9 mouse cellular contexts compared by ENCODE assay signal in the genomic region with DNA sequence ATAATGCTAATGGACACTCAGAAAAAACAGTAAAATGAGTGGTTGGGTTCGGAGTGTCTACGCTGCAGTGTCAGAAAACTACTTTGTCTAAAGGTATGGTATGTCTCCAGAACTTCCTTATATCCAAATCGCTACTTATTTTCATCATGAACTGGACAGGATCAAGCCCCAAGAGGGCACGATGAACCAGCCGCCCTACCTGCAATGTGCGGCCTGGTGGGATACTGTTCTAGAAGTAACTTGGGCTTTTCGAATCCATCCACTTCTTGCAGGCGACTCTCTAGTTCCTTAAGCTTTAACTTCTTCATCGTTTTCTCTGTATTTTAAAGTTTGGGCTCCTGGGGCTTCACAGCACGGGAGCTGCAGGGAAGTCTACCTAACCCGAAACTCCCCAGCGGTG. TPM values are rescaled to one million over a fixed set of nuclear protein-coding genes. Genes with fewer than 3 reads are reported as not detected.
DNase-seq lines count a peak whose midpoint lies in the region; ATAC-seq and TF ChIP-seq lines count a peak whose summit lies in the region.
"Had no signal": no experiment of that assay in that cellular context is flagged by ENCODE, and none has a peak within 500 bp of the region (broad histone marks: within the 10 kb centered on the region; RNA-seq: fewer than 3 reads in every experiment).

No protein-coding gene starts in this region.

- peak overlapping the region; percentile 80 for H3K9ac ChIP-seq in heart, embryonic 14.5 days (ENCODE audit: low read length)
- H3K9ac ChIP-seq in lung, postnatal 0 days (replicated peaks; ENCODE audit: low read depth), result peak overlapping the region; percentile 76

- DNase-seq in heart, postnatal 14 days, result no peak
- peak; percentile 23 for DNase-seq in Muller cell, postnatal 12 days (ENCODE audit: inconsistent ontology term)
- DNase-seq in lung, postnatal 0 days (ENCODE audit: low spot score), result peak; percentile 11
- DNase-seq in right cerebral cortex, postnatal 4 days, result no peak
- DNase-seq in left cerebral cortex, postnatal 36 days (ENCODE audit: low spot score in 2 of 2), result no peak
- DNase-seq in testis, postnatal 14 days (ENCODE audit: low spot score), result no peak

- H3K4me2 ChIP-seq in heart, embryonic 14.5 days (ENCODE audit: low read length), result peak overlapping the region; percentile 86
- peak overlapping the region; percentile 81 for H3K4me2 ChIP-seq in lung, postnatal 0 days (replicated peaks; ENCODE audit: low read depth, low read length)

- H3K36me3 ChIP-seq in heart, embryonic 14.5 days (ENCODE audit: control insufficient read depth, insufficient read depth, low read length), result no peaks in the 10 kb centered on the region
- H3K36me3 ChIP-seq in lung, postnatal 0 days (ENCODE audit: insufficient read depth, low read length), result no peaks in the 10 kb centered on the region

- no peaks in the 10 kb centered on the region for H3K9me3 ChIP-seq in heart, embryonic 14.5 days (ENCODE audit: control insufficient read depth, low read length)
- no peaks in the 10 kb centered on the region for H3K9me3 ChIP-seq in lung, postnatal 0 days (ENCODE audit: low read length)

- no peaks in the 10 kb centered on the region for H3K27me3 ChIP-seq in heart, embryonic 14.5 days (ENCODE audit: control insufficient read depth, insufficient read depth, low read length)
- H3K27me3 ChIP-seq in lung, postnatal 0 days (replicated peaks; ENCODE audit: insufficient read depth, low read length), result no peaks in the 10 kb centered on the region
- H3K27me3 ChIP-seq: Patski had no signal

- no peak for TF ChIP-seq EP300 in lung, postnatal 0 days (IDR thresholded peaks at IDR 0.05)

- H3K4me3 ChIP-seq in heart, embryonic 14.5 days (ENCODE audit: control insufficient read depth in 1 of 2, insufficient read depth in 1 of 2, low read depth in 1 of 2, low read length in 2 of 2), result peak overlapping the region; percentile 52 to 68
- peak overlapping the region; percentile 72 for H3K4me3 ChIP-seq in lung, postnatal 0 days (ENCODE audit: low read depth, low read length)

- H3K4me1 ChIP-seq in heart, embryonic 14.5 days (ENCODE audit: control insufficient read depth in 2 of 2, insufficient read depth in 2 of 2, low read length in 2 of 2), result peaks cover 0 to 6% of the 10 kb centered on the region in 2 experiments; a peak in 1 of 4 replicates
- peaks cover 4% of the 10 kb centered on the region; the same call in 1 of the 2 replicates for H3K4me1 ChIP-seq in lung, postnatal 0 days (ENCODE audit: insufficient read depth, low read depth, low read length)

- peak overlapping the region; percentile 45 to 58; a peak in 2 of 4 replicates for H3K27ac ChIP-seq in heart, embryonic 14.5 days (replicated peaks in 1 of 2; ENCODE audit: control insufficient read depth in 1 of 2, insufficient read depth in 1 of 2, low read depth in 2 of 2, low read length in 2 of 2)
- peak overlapping the region; percentile 81 for H3K27ac ChIP-seq in lung, postnatal 0 days (ENCODE audit: low read length)

- WGBS in heart, embryonic 14.5 days, result 4% methylated on average over 12 of the region's 12 CpGs
- 6% methylated on average over 12 of the region's 12 CpGs for WGBS in lung, postnatal 0 days

- ATAC-seq in heart, embryonic 14.5 days (ENCODE audit: insufficient number of reproducible peaks, insufficient read depth, low FRiP score, low read depth), result no peak
- ATAC-seq in granulocyte monocyte progenitor cell, adult 5-6 weeks (replicated peaks; ENCODE audit: poor library complexity, severe bottlenecking), result peak; percentile 21; the same call in 1 of the 2 replicates
- ATAC-seq in lung, postnatal 0 days, result peak; percentile 25; the same call in 1 of the 2 replicates

- intact Hi-C loops in heart, postnatal 14 days (cut with DNase I), result no loop called here
- intact Hi-C loops in left cerebral cortex, postnatal 36 days (cut with DNase I), result no loop called here

- no peak for TF ChIP-seq CTCF in lung, postnatal 0 days (IDR thresholded peaks at IDR 0.05)

RNA-seq across cellular contexts. Expression of gene Mettl5, which starts 0.4 kb away (rescaled TPM):
- 39.4 and 44.1 TPM in 2 replicates for polyA plus RNA-seq in heart, embryonic 14.5 days (2014; fragmentation: Nextera tagmentation; extraction: Ambion mirVana)
- 10 to 100 TPM; 19.1 to 20.2 TPM for total RNA-seq in heart, postnatal 14 days (2021)
- total RNA-seq in granulocyte monocyte progenitor cell, adult 5-6 weeks (2014; fragmentation: Nextera tagmentation), result 21.1 and 28.7 TPM in 2 replicates
- 46.0 and 48.8 TPM in 2 replicates for total RNA-seq in granulocyte monocyte progenitor cell, adult 5-6 weeks (2017)
- polyA plus RNA-seq in lung, postnatal 0 days (2015; fragmentation: Nextera tagmentation; extraction: Ambion mirVana), result 24.1 and 25.6 TPM in 2 replicates
- total RNA-seq in left cerebral cortex, postnatal 36 days (2021), result 10 to 100 TPM; 11.4 to 12.8 TPM

RNA-seq across cellular contexts. Expression of gene Ubr3, which starts 12.0 kb away (rescaled TPM):
- polyA plus RNA-seq in heart, embryonic 14.5 days (2014; fragmentation: Nextera tagmentation; extraction: Ambion mirVana), result 17.4 and 19.9 TPM in 2 replicates
- 100 to 1,000 TPM; 110 to 118 TPM for total RNA-seq in heart, postnatal 14 days (2021)
- 35.2 and 40.8 TPM in 2 replicates for total RNA-seq in granulocyte monocyte progenitor cell, adult 5-6 weeks (2014; fragmentation: Nextera tagmentation)
- total RNA-seq in granulocyte monocyte progenitor cell, adult 5-6 weeks (2017), result 33.3 and 41.9 TPM in 2 replicates
- 9.9 and 10.4 TPM in 2 replicates for polyA plus RNA-seq in lung, postnatal 0 days (2015; fragmentation: Nextera tagmentation; extraction: Ambion mirVana)
- 100 to 1,000 TPM; 132 to 159 TPM for total RNA-seq in left cerebral cortex, postnatal 36 days (2021)

RNA-seq across cellular contexts. Expression of gene Ssb, which starts 23.7 kb away (rescaled TPM):
- polyA plus RNA-seq in heart, embryonic 14.5 days (2014; fragmentation: Nextera tagmentation; extraction: Ambion mirVana), result 186 and 187 TPM in 2 replicates
- 10 to 100 TPM; 69.4 to 74.7 TPM for total RNA-seq in heart, postnatal 14 days (2021)
- total RNA-seq in granulocyte monocyte progenitor cell, adult 5-6 weeks (2014; fragmentation: Nextera tagmentation), result 279 TPM in 2 replicates
- 479 and 601 TPM in 2 replicates for total RNA-seq in granulocyte monocyte progenitor cell, adult 5-6 weeks (2017)
- 185 and 187 TPM in 2 replicates for polyA plus RNA-seq in lung, postnatal 0 days (2015; fragmentation: Nextera tagmentation; extraction: Ambion mirVana)
- 100 to 1,000 TPM; 111 to 126 TPM for total RNA-seq in left cerebral cortex, postnatal 36 days (2021)

Comparison
In these comparisons a context has a peak if more than half of its experiments do, and no peak if none do; other contexts are left out.
1. DNase-seq: peak in Muller cell, postnatal 12 days (single experiment) and lung, postnatal 0 days (single experiment); none in heart, postnatal 14 days (0 of 2), right cerebral cortex, postnatal 4 days (single experiment), left cerebral cortex, postnatal 36 days (0 of 2) and testis, postnatal 14 days (single experiment).